Mouse (Mus musculus) heart, adult 2 months (tissue): Measurements from ENCODE around the gene Zfp467.

ENCODE experiments used
- CTCF ChIP-seq: fragments of 200-600 bp; IDR thresholded peaks from 2 replicates; pipeline ENCODE4 v1.8.1; 2022; ENCODE audit warnings: antibody characterized with exemption, mild to moderate bottlenecking, moderate library complexity
- EP300 ChIP-seq: fragments of 200-500 bp; IDR thresholded peaks from 2 replicates; pipeline ENCODE4 v1.6.1; 2011; ENCODE audit warnings: low read depth, low read length, control low read depth; ENCODE audit not compliant: insufficient read depth
- POLR2A ChIP-seq: fragments of 200-500 bp; IDR thresholded peaks from 2 replicates; pipeline ENCODE4 v1.6.1; 2011; ENCODE audit warnings: mild to moderate bottlenecking, low read depth, low read length, control low read depth; ENCODE audit not compliant: insufficient read depth

DNA sequence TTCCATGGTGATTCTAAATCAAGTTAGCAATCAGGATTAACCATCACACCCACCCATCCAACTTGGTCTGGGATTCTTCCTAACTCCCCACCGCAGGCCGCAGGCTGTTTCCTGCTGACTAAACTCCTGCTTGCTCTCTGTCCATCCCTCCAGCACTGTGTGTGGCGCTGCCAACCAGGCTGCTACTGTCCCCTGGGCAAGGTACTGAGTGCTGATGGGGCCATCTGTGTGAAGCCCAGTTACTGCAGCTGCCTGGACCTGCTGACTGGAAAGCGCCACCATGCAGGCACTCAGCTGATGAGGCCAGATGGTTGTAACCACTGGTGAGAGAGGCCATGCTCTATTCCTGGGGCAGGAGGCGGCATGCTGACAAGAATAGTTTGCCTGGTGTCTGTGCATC, 36.9 kb upstream of the Zfp467 start:
- TF ChIP-seq CTCF (no peak), POLR2A (no peak), EP300 (no peak)
